Mouse (Mus musculus): ENCODE results near the gene Casz1.

GRCm38 (mm10) chr4:148985541-148986476 lies 181.6 kb downstream of the Casz1 start:
- TF ChIP-seq CTCF (conservative IDR thresholded peaks at IDR 0.05; ENCODE audit: insufficient read depth, insufficient read length, low read depth, low read length) (no peak), POLR2A (IDR thresholded peaks at IDR 0.05; ENCODE audit: low read depth, low read length) (no peak)
